Mouse (Mus musculus): ENCODE measurements at regions not wholly inside any gene's neighbourhood (a gene's known extent, or its start where the extent isn't known, plus 50 kb on each side); places are given as distances from the start of the nearest gene placed in this dataset.

- DNase-seq (ENCODE audit: low spot score in 2 of 2): no peak
These were observed 172.8 kb upstream of the Stt3b start for GRCm38 (mm10) chr9:115483024-115483423.

- DNase-seq (ENCODE audit: low spot score in 2 of 2): no peak
These were observed 173.5 kb upstream of the Stt3b start for GRCm38 (mm10) chr9:115483721-115484120.

GRCm38 (mm10) chr9:115484408-115484807, 174.2 kb upstream of the Stt3b start:
- DNase-seq (ENCODE audit: low spot score in 2 of 2): no peak

DNA sequence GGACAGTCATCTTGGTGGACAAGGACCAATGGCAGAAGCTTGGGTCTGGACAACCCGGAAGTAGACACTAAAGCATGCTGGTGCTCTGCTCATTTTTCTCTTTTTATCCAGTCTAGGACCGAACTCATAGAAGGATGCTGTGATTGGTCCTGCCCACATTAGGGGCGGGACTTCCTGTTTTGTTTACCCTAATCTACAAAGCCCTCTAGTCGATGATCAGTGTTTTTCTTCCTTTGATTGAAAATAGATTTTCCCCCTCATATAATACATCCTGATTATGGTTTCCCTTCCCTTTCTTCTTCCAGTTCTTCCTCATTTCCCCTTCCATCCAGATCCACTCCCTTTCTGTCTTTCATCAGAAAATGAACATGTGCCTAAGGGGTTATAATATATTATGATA, 175.0 kb upstream of the Stt3b start:
- no peak for DNase-seq (ENCODE audit: low spot score in 2 of 2)

DNA sequence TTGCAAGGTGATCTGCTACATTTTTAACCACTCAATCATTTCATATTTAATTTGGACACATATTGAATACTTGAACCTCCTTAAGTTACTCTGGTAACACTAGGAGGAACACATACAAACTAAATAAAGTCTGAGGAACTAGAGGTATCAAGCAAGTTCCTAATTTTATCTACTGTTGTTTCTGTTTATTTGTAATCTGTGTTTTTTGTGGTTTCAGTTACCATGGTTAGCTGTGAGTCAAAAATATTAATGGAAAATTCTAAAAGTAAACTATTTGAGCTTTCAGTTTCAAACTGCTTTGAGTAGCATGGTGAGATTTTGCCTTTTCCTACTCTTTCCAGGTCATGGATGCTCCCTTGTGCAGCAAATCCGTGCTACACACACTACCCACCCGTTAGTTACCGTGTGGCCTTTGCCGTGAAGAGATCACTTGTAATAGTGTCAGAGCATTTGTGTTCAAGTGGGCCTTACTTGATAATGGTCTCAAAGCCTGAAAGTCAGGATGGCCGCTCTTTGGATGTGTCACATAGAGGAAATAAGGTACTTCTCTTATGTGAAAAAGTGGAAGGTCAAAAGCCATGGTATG, 177.0 kb upstream of the Stt3b start:
- no peak for DNase-seq (ENCODE audit: low spot score in 2 of 2)

GRCm38 (mm10) chr9:115488913-115489809, 178.9 kb upstream of the Stt3b start:
- DNase-seq (ENCODE audit: low spot score in 2 of 2): peak in 1 of 2 experiments; percentile 29

DNA sequence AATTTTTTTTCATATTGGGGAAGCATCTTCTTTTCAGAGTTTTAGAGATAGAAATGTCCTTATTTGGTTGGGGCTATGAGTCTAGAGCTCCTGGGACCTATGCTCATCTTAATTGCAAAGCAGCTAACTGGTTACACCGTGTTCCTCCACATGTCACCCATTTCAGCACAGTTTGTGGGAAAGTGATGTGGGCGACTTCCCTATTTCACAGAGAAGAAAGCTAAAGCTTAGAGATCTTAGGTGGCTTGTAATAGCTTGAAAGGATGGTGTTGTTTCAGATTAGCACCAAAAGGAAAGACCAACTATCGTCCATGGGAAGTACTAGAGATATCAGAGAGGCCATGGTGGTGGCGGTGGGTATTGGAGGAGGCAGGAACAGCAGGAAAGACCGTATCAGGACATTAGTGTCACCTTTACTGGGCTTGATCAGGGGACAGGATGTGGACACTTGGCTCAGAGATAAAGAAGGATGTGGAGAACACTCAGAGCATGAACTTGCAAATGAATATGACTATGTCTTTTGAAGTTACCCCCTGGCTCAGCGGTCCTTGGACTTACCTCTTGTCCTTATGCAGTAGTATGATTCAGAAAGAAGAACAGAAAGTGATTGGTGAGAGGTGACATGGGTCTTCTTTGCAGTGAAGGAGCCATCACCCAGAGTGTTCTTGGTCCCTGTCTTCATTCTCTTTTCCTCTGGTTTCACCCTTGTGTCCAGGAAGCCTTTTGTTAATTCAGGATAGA, 182.4 kb upstream of the Stt3b start:
- peak; percentile 23 to 38 for DNase-seq (ENCODE audit: low spot score in 2 of 2)

- DNase-seq (ENCODE audit: low spot score in 2 of 2): no peak
These were observed 183.5 kb upstream of the Stt3b start for GRCm38 (mm10) chr9:115493765-115494164.

- no peak for DNase-seq (ENCODE audit: low spot score in 2 of 2)
These were observed 189.3 kb upstream of the Stt3b start for GRCm38 (mm10) chr9:115499536-115499935.

DNA sequence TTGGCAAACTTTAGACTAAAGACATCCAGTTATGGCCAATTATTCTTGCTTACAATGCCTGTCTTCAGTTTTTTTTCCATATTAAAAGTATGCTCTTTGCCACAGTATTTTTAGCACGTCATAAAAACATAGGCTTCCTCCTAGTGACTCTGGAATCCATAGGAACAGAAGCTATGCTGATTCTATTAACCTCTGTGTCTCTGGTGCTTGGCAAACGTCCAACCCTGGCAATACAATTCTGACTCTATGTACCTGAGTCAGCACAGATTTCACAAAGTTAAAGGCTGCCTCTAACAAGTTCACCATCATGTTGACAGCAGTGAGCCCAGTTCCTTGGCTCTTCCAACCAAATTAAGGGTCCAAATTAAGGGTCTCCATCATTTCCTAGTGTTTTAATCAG, 194.6 kb upstream of the Stt3b start:
- no peak for DNase-seq (ENCODE audit: low spot score in 2 of 2)

DNA sequence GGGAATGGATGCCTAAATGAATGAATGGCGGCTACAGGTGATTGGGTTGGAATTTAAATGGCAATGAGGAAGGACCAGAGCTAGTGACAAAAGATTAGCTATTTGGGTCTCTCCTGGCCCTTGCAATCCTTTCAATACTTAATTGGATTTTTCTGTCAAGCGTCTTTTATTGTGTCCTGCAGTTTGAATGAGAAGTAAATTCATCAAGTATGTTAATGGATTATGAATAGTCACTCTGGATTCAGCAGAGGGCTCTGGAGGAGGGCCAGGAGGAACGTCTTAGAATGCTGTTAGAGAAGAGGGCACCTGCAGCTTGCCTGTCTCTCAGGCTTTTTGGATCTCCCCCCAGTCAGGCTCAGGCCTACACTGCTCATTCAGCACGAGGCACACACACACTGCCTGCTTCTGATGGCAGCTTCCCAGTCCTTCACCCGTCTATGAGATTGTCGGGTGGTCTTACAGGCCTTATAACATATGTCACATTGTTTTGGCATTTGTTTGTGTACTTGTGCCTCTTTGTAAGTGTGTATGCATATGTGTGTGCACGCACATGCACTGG, 197.0 kb upstream of the Stt3b start:
- no peak for DNase-seq (ENCODE audit: low spot score in 2 of 2)

DNA sequence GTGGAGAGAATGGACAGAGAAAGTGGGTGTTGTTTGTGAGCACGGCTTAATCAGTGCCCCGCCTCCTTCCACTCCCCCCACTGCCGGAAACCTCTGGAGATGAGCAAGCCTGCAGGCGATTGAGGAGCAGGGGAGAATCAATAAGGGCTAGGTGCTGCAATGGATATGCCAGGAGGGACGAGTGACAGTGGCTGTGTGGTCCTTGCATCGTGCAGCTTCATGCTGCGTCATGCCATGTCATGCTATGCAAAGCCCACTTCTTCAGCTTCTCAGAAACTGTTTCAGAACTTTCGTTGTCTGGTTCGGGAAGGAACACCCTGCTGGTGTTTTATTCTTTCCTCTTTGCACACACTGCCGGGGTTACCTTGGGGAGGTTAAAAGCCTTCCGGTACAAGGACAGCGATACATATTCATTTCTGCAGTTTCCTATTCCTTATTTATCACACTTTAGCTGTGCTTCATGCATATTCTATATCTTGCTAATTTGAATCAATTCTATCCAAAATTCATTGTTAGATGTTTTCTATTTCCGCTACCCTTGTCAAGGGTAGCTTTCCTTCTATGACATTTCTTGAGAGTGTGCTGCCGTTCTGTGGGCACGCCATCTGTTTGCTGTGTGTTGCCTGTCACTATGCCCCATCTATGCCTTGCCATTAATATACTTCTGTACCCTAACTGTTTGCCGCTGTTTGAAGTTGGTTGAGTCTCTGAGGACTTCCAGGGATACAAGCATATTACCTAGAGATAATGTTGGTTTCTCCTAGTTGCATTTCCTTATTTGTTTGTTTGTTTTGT, 202.8 kb upstream of the Stt3b start:
- no peak for DNase-seq (ENCODE audit: low spot score in 2 of 2)

DNA sequence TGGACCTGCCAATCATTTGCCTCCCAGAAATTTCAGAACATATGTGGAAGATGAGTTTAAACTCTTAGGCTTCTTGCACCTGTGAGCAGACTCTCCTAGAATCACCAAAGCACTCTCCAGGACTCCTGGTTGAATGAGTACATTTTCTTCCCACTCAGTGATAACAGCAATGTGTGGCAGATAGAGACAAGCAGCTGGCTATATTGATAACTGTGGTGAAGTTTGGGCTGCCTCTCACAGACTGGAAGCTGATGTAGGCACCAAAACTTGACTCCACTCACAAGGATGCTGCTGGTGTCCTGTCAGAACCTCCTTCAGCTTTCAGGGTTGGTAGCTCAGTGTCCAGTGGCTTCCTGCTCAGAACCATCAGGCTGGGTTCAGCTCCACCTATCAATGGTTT, 207.7 kb upstream of the Stt3b start:
- no peak for DNase-seq (ENCODE audit: low spot score in 2 of 2)

DNA sequence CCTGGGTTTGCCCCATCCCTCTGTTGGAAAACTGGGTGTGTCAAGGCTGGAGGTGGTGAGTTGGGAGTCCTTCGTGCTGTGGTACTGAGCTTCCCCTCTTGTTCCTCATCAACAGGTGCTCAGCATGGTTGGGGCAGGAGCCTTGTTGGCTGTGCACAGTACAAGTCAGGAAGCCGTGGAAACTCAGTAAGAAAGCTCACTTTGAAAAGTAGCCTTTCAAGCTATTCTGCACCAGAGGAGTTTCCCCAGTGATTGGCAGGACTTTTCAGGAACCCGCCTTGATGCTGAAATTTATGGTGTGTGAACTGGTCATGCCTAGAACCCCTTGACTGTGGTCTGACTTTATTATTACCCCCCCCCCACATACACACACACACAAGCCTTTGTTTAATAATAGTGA, 213.9 kb upstream of the Stt3b start:
- no peak for DNase-seq (ENCODE audit: low spot score in 2 of 2)

DNA sequence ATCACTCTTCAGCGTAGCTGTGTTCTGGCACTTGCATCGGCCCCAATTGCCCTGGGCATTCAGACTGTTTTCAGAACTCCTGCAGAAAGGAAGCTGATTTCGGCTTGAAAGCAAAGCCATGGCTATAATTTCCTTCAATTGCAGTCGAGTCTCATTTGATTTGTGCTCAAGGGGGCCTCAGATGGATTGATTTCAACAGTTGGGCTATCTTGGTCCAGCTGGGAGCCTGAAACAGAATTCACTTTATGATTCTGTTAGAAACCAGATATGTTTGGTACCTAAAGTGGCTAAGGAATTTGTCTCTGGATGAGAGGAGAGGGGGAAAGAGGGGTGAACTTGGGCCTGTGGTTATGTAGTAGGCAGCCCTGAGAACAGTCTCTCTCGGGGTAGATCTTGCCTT, 214.4 kb upstream of the Stt3b start:
- DNase-seq (ENCODE audit: low spot score in 2 of 2): no peak

- DNase-seq (ENCODE audit: low spot score in 2 of 2): no peak
These were observed 216.1 kb upstream of the Stt3b start for GRCm38 (mm10) chr9:115526322-115526721.

DNA sequence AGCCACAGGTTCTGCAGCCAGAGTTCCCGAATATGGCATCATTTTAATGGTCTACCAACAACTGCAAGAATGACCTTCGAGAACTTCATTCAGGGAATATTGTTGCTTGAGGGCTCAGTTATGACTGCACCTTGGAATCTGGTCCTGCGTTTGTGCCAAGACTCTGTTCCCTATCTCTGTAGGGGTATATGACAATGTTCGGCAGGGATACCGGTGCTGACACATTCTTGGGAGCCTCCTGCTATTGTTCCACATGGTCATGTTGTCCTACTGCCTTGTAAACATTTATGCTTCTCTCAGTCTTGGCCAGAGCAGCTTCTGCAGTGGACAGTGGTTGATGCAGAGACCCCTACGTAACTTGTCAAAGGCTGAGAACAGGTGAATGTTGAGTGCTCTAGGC, 216.8 kb upstream of the Stt3b start:
- DNase-seq (ENCODE audit: low spot score in 2 of 2): no peak

DNA sequence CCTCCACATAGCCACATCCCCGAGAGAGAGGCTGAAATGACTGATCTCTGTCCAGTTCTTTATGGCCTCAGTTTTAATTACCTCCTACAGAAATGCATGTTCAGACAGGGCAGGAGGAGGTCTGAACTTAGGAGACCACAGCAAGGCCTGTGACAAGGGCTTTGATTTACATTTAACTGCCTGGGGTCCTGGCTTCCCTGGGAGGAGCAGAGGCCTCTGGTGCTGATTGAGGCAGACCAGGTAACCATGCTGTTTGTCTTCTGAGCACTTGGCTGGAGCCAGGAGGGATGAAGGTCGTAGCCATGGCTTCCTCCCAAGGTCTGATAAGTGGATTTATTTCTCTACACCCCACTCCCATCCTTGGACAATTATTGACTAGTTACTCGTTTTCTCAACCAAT, 224.0 kb upstream of the Stt3b start:
- DNase-seq (ENCODE audit: low spot score in 2 of 2): no peak

DNA sequence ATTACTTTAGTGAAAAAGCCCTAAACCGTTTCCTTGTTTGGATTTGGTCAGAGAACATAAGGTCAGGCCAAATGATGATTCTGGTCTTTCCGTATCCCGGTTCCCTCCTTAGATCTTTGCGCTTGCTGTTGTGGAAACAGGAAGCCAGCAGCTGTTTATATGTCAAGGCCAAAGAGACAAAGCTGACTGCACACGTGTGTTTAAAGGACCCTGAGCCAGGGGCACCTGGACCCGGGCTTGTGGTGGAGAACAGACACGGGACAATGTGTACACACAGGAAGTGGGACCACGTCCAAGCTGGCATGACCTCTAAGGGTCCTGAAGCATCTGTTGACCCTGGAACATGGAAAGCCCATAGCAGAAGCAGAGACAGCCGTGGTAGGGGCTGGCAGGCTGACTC, 233.4 kb upstream of the Stt3b start:
- DNase-seq (ENCODE audit: low spot score in 2 of 2): no peak

DNA sequence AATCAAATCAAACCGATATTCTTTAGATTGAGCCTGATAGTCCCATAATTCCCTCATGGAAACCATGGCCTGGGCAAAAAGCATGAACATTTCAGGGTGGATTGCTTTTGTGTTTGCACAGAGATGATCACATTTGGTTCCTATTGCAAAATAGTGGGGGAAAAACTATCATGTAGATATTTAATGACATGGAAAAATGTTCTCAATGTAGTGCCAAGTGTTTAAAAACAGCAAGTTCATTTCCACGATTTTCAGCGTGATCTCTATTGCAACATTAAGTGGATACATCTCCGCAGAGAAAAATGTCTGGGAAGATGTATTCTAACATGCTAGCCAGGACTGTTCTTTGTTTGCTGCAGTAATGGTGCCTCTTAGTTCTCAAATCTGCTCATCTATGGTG, 235.0 kb upstream of the Stt3b start:
- no peak for DNase-seq (ENCODE audit: low spot score in 2 of 2)

DNA sequence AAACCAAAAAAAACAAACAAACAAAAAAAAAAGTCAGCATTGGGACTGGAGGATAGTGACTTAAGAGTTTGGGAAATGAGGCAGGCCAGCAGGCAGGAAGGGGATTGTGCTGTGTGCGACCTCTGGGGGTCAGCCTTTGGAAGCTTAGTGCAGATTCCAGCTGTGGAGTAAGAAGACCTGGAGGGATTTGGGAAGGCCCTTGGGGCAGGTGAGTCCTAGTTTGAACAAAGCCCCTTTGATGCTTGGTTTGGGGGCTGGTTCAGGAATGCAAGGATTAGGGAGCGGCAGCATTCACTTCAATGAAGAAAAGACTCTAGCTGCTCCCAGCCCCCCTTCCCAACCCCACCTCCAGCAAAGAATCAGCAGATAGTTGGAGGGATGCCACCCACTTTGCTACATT, 235.6 kb upstream of the Stt3b start:
- DNase-seq (ENCODE audit: low spot score in 2 of 2): no peak

Data from spleen, postnatal 10 days (tissue).